Mouse (Mus musculus): ENCODE data around the gene Hba-x. TPM values are rescaled to one million over a fixed set of nuclear protein-coding genes. Genes with fewer than 3 reads are reported as not detected.

Hba-x gene
- not detected in 2 replicates for polyA plus RNA-seq (2012; rRNA removed)

DNA sequence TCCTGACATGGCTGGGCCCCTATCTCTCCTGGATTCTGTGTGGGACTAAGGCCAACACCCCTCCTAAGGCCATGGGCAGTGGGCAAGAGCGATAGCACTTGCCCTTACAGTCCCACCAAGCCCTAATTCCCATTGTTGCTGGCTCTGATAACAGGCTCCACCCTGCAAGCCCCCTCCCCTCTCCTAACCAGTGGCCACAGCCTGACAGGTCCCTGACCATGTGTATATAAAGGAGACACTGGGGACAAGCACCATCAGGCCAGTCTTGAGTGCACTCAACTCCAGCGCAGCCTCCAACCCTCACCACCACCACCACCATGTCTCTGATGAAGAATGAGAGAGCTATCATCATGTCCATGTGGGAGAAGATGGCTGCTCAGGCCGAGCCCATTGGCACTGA lies at the start of gene Hba-x:
TSS of gene Hba-x (plus strand) at position 54 of the 400 bp plus-strand sequence.

DNA sequence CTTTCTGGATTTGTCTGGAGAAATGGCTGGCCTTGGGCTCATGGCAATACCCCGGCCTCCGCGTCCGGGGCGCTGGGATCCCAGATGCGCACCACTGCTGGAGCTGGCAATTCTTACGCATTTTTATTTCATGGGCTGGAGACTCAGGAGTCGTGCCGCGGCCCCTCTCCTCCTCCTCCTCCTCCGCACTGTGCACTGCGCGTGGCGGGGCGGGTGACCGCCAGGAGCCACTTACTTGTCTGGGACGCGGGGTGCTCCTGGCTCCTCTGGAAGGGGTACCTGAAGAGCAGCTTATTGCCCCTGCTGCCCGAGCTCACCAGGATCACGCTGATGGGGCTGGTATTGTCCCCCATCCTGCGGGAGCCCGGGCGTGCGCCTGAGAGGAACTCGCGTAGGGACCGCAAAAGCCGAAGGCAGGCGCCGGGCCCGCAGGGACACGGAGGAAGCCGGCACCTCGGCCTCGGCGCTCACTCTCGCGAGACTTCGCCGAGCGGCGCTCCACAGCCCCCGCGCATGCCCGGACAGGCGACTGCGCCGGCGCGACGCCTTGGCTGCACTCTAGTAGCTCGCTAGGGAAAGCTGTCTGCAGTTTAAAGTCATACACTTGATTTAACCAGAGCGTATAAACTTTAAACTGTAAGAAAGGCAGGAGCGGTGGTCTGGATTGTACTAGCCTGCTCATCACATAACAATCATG lies 8.9 kb upstream of the Hba-x start, which contains the start of gene Nprl3:
TSS of gene Nprl3 (minus strand) at position 520 of the 697 bp plus-strand sequence.

DNA sequence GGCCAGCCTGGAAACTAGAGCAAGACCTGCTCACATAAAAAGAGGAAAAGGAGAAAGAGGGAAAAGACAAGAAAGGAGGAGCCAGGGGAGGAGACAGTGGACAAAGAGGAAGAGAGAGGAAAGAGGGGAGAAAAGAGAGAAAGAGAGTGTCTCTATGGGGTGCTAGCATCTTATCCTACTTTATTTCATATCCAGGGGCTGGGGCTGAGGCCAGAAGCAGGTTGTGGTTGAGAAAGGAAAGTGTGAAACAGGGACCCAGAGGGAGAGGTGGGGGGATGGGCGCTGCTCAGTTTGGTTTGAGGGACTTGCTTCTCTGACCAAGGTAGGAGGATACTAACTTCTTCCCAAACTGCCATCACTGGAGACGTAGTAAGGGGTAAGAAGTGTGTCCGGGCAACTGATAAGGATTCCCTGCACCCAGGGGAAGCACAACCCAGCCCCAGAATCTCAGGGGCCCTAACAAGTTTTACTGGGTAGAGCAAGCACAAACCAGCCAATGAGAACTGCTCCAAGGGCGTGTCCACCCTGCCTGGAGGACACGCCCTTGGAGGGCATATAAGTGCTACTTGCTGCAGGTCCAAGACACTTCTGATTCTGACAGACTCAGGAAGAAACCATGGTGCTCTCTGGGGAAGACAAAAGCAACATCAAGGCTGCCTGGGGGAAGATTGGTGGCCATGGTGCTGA lies 7.0 kb downstream of the Hba-x start, which contains the start of gene Hba-a1:
TSS of gene Hba-a1 (plus strand) at position 421 of the 687 bp plus-strand sequence.

DNA sequence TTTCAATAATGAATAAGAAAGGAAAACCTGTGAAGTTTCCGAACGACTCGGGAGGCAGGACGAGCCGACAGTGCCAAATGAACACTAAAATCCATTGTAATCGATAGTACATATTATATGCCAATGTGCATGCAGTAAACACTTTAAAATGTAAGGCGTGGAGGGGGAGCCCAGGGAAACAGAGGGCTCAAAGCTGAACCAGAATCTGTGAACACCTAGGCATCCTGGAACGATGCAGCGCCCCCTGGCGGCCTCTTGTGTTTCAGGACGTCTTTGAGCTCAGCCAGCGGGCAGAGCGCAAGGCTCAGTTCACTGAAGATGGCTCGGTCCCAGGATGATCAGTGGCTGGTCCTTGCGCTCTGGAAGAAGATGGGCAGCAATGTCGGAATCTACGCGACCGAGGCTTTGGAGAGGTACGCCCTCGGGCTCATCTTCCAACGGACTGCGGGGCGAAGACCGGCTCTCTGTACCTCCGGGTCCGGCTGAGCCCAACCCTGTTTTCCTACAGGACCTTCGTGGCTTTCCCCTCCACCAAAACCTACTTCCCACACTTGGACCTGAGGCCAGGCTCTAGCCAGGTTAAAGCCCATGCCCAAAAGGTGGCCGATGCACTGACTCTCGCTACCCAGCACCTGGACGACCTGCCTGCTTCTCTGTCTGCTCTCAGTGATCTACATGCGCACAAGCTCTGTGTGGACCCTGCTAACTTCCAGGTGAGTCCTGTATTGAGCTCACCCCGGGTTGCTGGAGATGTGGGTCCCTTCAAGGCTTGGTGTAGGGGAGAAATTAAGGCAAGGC lies 10.7 kb downstream of the Hba-x start, which contains the start of gene Hbq1b:
TSS of gene Hbq1b (plus strand) at position 271 of the 798 bp plus-strand sequence.

DNA sequence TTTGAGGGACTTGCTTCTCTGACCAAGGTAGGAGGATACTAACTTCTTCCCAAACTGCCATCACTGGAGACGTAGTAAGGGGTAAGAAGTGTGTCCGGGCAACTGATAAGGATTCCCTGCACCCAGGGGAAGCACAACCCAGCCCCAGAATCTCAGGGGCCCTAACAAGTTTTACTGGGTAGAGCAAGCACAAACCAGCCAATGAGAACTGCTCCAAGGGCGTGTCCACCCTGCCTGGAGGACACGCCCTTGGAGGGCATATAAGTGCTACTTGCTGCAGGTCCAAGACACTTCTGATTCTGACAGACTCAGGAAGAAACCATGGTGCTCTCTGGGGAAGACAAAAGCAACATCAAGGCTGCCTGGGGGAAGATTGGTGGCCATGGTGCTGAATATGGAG lies 20.0 kb downstream of the Hba-x start, which contains the start of gene Hba-a2:
TSS of gene Hba-a2 (plus strand) at position 287 of the 400 bp plus-strand sequence.

DNA sequence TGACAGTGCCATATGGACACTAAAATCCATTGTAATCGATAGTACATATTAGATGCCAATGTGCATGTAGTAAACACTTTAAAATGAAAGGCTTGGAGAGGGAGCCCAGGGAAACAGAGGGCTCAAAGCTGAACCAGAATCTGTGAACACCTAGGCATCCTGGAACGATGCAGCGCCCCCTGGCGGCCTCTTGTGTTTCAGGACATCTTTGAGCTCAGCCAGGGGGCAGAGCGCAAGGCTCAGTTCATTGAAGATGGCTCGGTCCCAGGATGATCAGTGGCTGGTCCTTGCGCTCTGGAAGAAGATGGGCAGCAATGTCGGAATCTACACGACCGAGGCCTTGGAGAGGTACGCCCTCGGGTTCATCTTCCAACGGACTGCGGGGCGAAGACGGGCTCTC lies 23.7 kb downstream of the Hba-x start, which contains the start of gene Hbq1a:
TSS of gene Hbq1a (plus strand) at position 205 of the 400 bp plus-strand sequence.

Other genes starting within 250 kb of the Hba-x start
- 1.9 and 2.1 TPM in 2 replicates for gene Il9r, start 76.1 kb upstream of the Hba-x start, polyA plus RNA-seq (2012; rRNA removed)
- gene Snrnp25, start 71.0 kb upstream of the Hba-x start, polyA plus RNA-seq (2012; rRNA removed) = 49.0 and 54.1 TPM in 2 replicates
- 114 and 144 TPM in 2 replicates for gene Rhbdf1, start 54.1 kb upstream of the Hba-x start, polyA plus RNA-seq (2012; rRNA removed)
- gene Mpg, start 49.9 kb upstream of the Hba-x start, polyA plus RNA-seq (2012; rRNA removed) = 10.7 and 12.0 TPM in 2 replicates
- gene Nprl3, start 8.7 kb upstream of the Hba-x start, polyA plus RNA-seq (2012; rRNA removed) = 58.1 and 58.6 TPM in 2 replicates
- 151 and 983 TPM in 2 replicates for gene Hba-a1, start 7.1 kb downstream of the Hba-x start, polyA plus RNA-seq (2012; rRNA removed)
- gene Hbq1b, start 10.6 kb downstream of the Hba-x start, polyA plus RNA-seq (2012; rRNA removed) = 0.31 TPM in 1 of 2 replicates, not detected in the other
- gene Hba-a2, start 20.1 kb downstream of the Hba-x start, polyA plus RNA-seq (2012; rRNA removed) = 244 and 1,247 TPM in 2 replicates
- gene Hbq1a, start 23.7 kb downstream of the Hba-x start, polyA plus RNA-seq (2012; rRNA removed) = 0.29 TPM in 1 of 2 replicates, not detected in the other
- gene Sh3pxd2b, start 71.4 kb downstream of the Hba-x start, polyA plus RNA-seq (2012; rRNA removed) = 5.9 TPM in 2 replicates
- gene Ubtd2, start 179.0 kb downstream of the Hba-x start, polyA plus RNA-seq (2012; rRNA removed) = 5.5 TPM in 2 replicates

All from colon, adult 2 months (tissue).